15 mouse cellular contexts compared by ENCODE assay signal in genomic region chr4:32131819-32132218, GRCm38 (mm10).
"Had no signal": no experiment of that assay in that cellular context is flagged by ENCODE, and none has a peak within 500 bp of the region (broad histone marks: within the 10 kb centered on the region; RNA-seq: fewer than 3 reads in every experiment).

No protein-coding gene starts in this region.

- H3K4me3 ChIP-seq: neural tube, embryonic 15.5 days; stomach, embryonic 15.5 days had no signal

- H3K4me1 ChIP-seq: neural tube, embryonic 15.5 days; stomach, embryonic 15.5 days had no signal

- H3K36me3 ChIP-seq: neural tube, embryonic 15.5 days; stomach, embryonic 15.5 days had no signal

- H3K9ac ChIP-seq: neural tube, embryonic 15.5 days; stomach, embryonic 15.5 days had no signal

- H3K9me3 ChIP-seq: neural tube, embryonic 15.5 days; stomach, embryonic 15.5 days had no signal

- H3K27ac ChIP-seq: neural tube, embryonic 15.5 days; stomach, embryonic 15.5 days; stomach, postnatal 0 days had no signal

- H3K27me3 ChIP-seq: neural tube, embryonic 15.5 days; stomach, embryonic 15.5 days had no signal

- H3K4me2 ChIP-seq: neural tube, embryonic 15.5 days; stomach, embryonic 15.5 days had no signal

- DNase-seq: retina, postnatal 1 day; right cerebral cortex, adult 18-20 months; right cerebral cortex, postnatal 14 days; right cerebral cortex, postnatal 25 days; right cerebral cortex, postnatal 4 days; spleen, adult 18-20 months; thymus, adult 18-20 months; thymus, adult 2 months; thymus, postnatal 14 days; thymus, postnatal 25 days; thymus, postnatal 36 days; thymus, postnatal 4 days had no signal
